Mouse (Mus musculus): ENCODE data around the gene Eps8l3.

- TF ChIP-seq POLR2A (IDR thresholded peaks at IDR 0.05; ENCODE audit: borderline replicate concordance, extremely low read depth, insufficient read depth, insufficient read length, poor library complexity, severe bottlenecking): no peak
- TF ChIP-seq CTCF (IDR thresholded peaks at IDR 0.05; ENCODE audit: borderline replicate concordance, extremely low read depth, insufficient read depth, insufficient read length): no peak
Measured at GRCm38 (mm10) chr3:107841370-107841769, 35.7 kb upstream of the Eps8l3 start.
